Mouse (Mus musculus): ENCODE results near the gene Dctd. TPM values are rescaled to one million over a fixed set of nuclear protein-coding genes. Genes with fewer than 3 reads are reported as not detected.

Dctd gene
- polyA plus RNA-seq, 1 experiment from 2014 or later, result 21.2 TPM

- DNase-seq (ENCODE audit: low spot score, missing footprints), result no peak
- no peak overlapping the region for H3K27ac ChIP-seq (ENCODE audit: low read depth, low read length)
- ATAC-seq (ENCODE audit: low FRiP score), result no peak
- H3K9me3 ChIP-seq (ENCODE audit: control insufficient read depth, low read length), result no peaks in the 10 kb centered on the region
- H3K4me3 ChIP-seq (ENCODE audit: low read depth, low read length), result no peak overlapping the region
- H3K4me1 ChIP-seq (ENCODE audit: control insufficient read depth, insufficient read depth, low read length), result no peaks in the 10 kb centered on the region
- H3K27me3 ChIP-seq (ENCODE audit: control insufficient read depth, insufficient read depth, low read length), result no peaks in the 10 kb centered on the region
- no peak overlapping the region for H3K9ac ChIP-seq (ENCODE audit: low read length)
- no peak overlapping the region for H3K4me2 ChIP-seq
- WGBS, result 88% methylated on average over 30 of the region's 30 CpGs
- no peaks in the 10 kb centered on the region for H3K36me3 ChIP-seq (ENCODE audit: control insufficient read depth, insufficient read depth, low read length)
Measured at GRCm38 (mm10) chr8:48136804-48137650, 38.1 kb downstream of the Dctd start.

- no peak overlapping the region for H3K9ac ChIP-seq (ENCODE audit: low read length)
- no peaks in the 10 kb centered on the region for H3K36me3 ChIP-seq (ENCODE audit: control insufficient read depth, insufficient read depth, low read length)
- H3K27me3 ChIP-seq (ENCODE audit: control insufficient read depth, insufficient read depth, low read length), result no peaks in the 10 kb centered on the region
- ATAC-seq (ENCODE audit: low FRiP score) (no peak), DNase-seq (ENCODE audit: low spot score, missing footprints) (no peak)
- H3K4me3 ChIP-seq (ENCODE audit: low read depth, low read length), result no peak overlapping the region
- H3K4me2 ChIP-seq, result no peak overlapping the region
- no peak overlapping the region for H3K27ac ChIP-seq (ENCODE audit: low read depth, low read length)
- H3K9me3 ChIP-seq (ENCODE audit: control insufficient read depth, low read length), result no peaks in the 10 kb centered on the region
- H3K4me1 ChIP-seq (ENCODE audit: control insufficient read depth, insufficient read depth, low read length), result no peaks in the 10 kb centered on the region
- WGBS, result 82% methylated on average over 3 of the region's 3 CpGs
Measured at GRCm38 (mm10) chr8:48137651-48137937, 38.7 kb downstream of the Dctd start.

GRCm38 (mm10) chr8:48141023-48141422, 42.1 kb downstream of the Dctd start:
- Histone ChIP-seq H3K4me3 (ENCODE audit: low read depth, low read length) (no peak overlapping the region), H3K4me1 (ENCODE audit: control insufficient read depth, insufficient read depth, low read length) (no peaks in the 10 kb centered on the region), H3K9me3 (ENCODE audit: control insufficient read depth, low read length) (no peaks in the 10 kb centered on the region), H3K9ac (ENCODE audit: low read length) (no peak overlapping the region), H3K27ac (ENCODE audit: low read depth, low read length) (no peak overlapping the region), H3K36me3 (ENCODE audit: control insufficient read depth, insufficient read depth, low read length) (no peaks in the 10 kb centered on the region), H3K4me2 (no peak overlapping the region), H3K27me3 (ENCODE audit: control insufficient read depth, insufficient read depth, low read length) (no peaks in the 10 kb centered on the region)
- 91% methylated on average over 5 of the region's 5 CpGs for WGBS
- no peak for DNase-seq (ENCODE audit: low spot score, missing footprints)
- no peak for ATAC-seq (ENCODE audit: low FRiP score)

GRCm38 (mm10) chr8:48145766-48146165, 46.9 kb downstream of the Dctd start:
- Histone ChIP-seq H3K4me1 (ENCODE audit: control insufficient read depth, insufficient read depth, low read length) (no peaks in the 10 kb centered on the region), H3K9me3 (ENCODE audit: control insufficient read depth, low read length) (peaks cover 3% of the 10 kb centered on the region; the same call in 1 of the 2 replicates), H3K4me3 (ENCODE audit: low read depth, low read length) (no peak overlapping the region), H3K27me3 (ENCODE audit: control insufficient read depth, insufficient read depth, low read length) (no peaks in the 10 kb centered on the region), H3K4me2 (no peak overlapping the region), H3K27ac (ENCODE audit: low read depth, low read length) (no peak overlapping the region), H3K9ac (ENCODE audit: low read length) (no peak overlapping the region), H3K36me3 (ENCODE audit: control insufficient read depth, insufficient read depth, low read length) (no peaks in the 10 kb centered on the region)
- 88% methylated on average over 5 of the region's 5 CpGs for WGBS
- DNase-seq (ENCODE audit: low spot score, missing footprints) (peak; percentile 44), ATAC-seq (ENCODE audit: low FRiP score) (no peak)

GRCm38 (mm10) chr8:48146449-48146848, 47.6 kb downstream of the Dctd start:
- Histone ChIP-seq H3K9me3 (ENCODE audit: control insufficient read depth, low read length) (peaks cover 3% of the 10 kb centered on the region; the same call in 1 of the 2 replicates), H3K36me3 (ENCODE audit: control insufficient read depth, insufficient read depth, low read length) (no peaks in the 10 kb centered on the region), H3K27me3 (ENCODE audit: control insufficient read depth, insufficient read depth, low read length) (no peaks in the 10 kb centered on the region), H3K4me2 (no peak overlapping the region), H3K9ac (ENCODE audit: low read length) (no peak overlapping the region), H3K4me3 (ENCODE audit: low read depth, low read length) (no peak overlapping the region), H3K4me1 (ENCODE audit: control insufficient read depth, insufficient read depth, low read length) (no peaks in the 10 kb centered on the region), H3K27ac (ENCODE audit: low read depth, low read length) (no peak overlapping the region)
- 94% methylated on average over 10 of the region's 10 CpGs for WGBS
- ATAC-seq (ENCODE audit: low FRiP score) (no peak), DNase-seq (ENCODE audit: low spot score, missing footprints) (no peak)

GRCm38 (mm10) chr8:48152062-48152738, 53.3 kb downstream of the Dctd start:
- Histone ChIP-seq H3K4me2 (no peak overlapping the region), H3K9ac (ENCODE audit: low read length) (no peak overlapping the region), H3K9me3 (ENCODE audit: control insufficient read depth, low read length) (peaks cover 3% of the 10 kb centered on the region; the same call in 1 of the 2 replicates), H3K27ac (ENCODE audit: low read depth, low read length) (no peak overlapping the region), H3K4me1 (ENCODE audit: control insufficient read depth, insufficient read depth, low read length) (peaks cover 7% of the 10 kb centered on the region), H3K36me3 (ENCODE audit: control insufficient read depth, insufficient read depth, low read length) (no peaks in the 10 kb centered on the region), H3K4me3 (ENCODE audit: low read depth, low read length) (no peak overlapping the region), H3K27me3 (ENCODE audit: control insufficient read depth, insufficient read depth, low read length) (peaks cover 3% of the 10 kb centered on the region; the same call in 1 of the 2 replicates)
- DNase-seq (ENCODE audit: low spot score, missing footprints), result no peak
- 41% methylated on average over 19 of the region's 19 CpGs for WGBS
- peak; percentile 65 for ATAC-seq (ENCODE audit: low FRiP score)

GRCm38 (mm10) chr8:48153360-48154121, 54.6 kb downstream of the Dctd start:
- Histone ChIP-seq H3K4me2 (peak overlapping the region; percentile 21), H3K27me3 (ENCODE audit: control insufficient read depth, insufficient read depth, low read length) (peaks cover 3% of the 10 kb centered on the region; the same call in 1 of the 2 replicates), H3K36me3 (ENCODE audit: control insufficient read depth, insufficient read depth, low read length) (no peaks in the 10 kb centered on the region), H3K27ac (ENCODE audit: low read depth, low read length) (no peak overlapping the region), H3K4me3 (ENCODE audit: low read depth, low read length) (no peak overlapping the region), H3K9ac (ENCODE audit: low read length) (no peak overlapping the region), H3K9me3 (ENCODE audit: control insufficient read depth, low read length) (peaks cover 3% of the 10 kb centered on the region; the same call in 1 of the 2 replicates), H3K4me1 (ENCODE audit: control insufficient read depth, insufficient read depth, low read length) (peaks cover 15% of the 10 kb centered on the region)
- ATAC-seq (ENCODE audit: low FRiP score), result peak; percentile 70
- 8% methylated on average over 15 of the region's 15 CpGs for WGBS
- DNase-seq (ENCODE audit: low spot score, missing footprints), result peak; percentile 94

GRCm38 (mm10) chr8:48157718-48158117, 58.8 kb downstream of the Dctd start:
- DNase-seq (ENCODE audit: low spot score, missing footprints) (peak; percentile 87), ATAC-seq (ENCODE audit: low FRiP score) (peak; percentile 31; the same call in 1 of the 2 replicates)
- H3K4me3 ChIP-seq (ENCODE audit: low read depth, low read length), result no peak overlapping the region
- peaks cover 3% of the 10 kb centered on the region; the same call in 1 of the 2 replicates for H3K27me3 ChIP-seq (ENCODE audit: control insufficient read depth, insufficient read depth, low read length)
- 20% methylated on average over 10 of the region's 10 CpGs for WGBS
- H3K27ac ChIP-seq (ENCODE audit: low read depth, low read length), result no peak overlapping the region
- H3K4me1 ChIP-seq (ENCODE audit: control insufficient read depth, insufficient read depth, low read length), result peaks cover 15% of the 10 kb centered on the region
- no peak overlapping the region for H3K4me2 ChIP-seq
- no peak overlapping the region for H3K9ac ChIP-seq (ENCODE audit: low read length)
- H3K36me3 ChIP-seq (ENCODE audit: control insufficient read depth, insufficient read depth, low read length), result no peaks in the 10 kb centered on the region
- H3K9me3 ChIP-seq (ENCODE audit: control insufficient read depth, low read length), result no peaks in the 10 kb centered on the region
